Mouse (Mus musculus): ENCODE data around the gene Cux1. TPM values are rescaled to one million over a fixed set of nuclear protein-coding genes. Genes with fewer than 3 reads are reported as not detected.
"Not testable (repeated sequence)": the region's sequence is repeated elsewhere in the genome, so short reads cannot be mapped to it uniquely, and the experiment has no call there.

Gene Cux1
- total RNA-seq, 1 experiment from 2014 or later, result 95.0 TPM

DNA sequence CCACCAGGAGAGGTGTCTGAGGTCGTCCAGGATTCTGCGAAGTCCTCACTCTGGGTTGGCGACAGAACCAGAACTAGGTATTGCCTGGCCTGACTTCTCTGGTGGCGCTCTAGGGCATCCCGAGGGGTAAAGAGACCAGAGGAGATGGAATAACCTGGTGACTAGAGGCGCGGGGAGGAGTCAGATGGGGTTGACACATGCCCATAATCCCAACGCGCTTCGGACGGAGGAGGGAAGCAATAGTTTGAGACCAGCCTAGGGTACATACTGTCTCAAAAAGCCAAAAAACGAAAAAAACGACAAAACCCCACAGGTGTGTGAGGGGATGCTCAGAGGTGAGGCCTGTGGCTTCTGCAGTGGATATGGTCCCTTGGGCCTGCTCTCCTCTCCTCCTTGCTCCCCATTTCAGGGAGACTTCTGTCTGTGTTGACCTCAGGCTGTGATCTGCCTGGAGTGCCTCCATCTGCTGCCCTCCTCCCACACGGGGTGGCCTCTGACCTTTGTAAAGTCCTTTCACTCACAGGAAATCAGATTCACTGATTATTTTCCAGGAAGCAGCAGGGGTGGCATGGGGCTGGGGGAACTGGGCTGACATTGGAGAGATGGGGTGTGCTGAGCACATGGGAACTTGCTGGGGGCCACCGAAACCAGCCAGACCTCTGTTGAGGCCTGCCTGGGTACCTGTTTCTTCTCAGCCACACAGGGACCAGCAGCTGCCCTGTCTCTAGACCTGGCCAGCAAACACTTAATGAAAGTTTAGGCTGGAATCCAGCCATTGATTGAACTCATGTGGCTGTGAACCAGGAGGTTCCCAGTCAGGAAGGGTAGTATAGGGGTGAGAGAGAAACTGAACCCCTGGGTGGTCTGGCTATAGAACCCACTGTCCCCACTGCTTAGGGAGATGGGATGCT is 321.5 kb downstream of the Cux1 start:
- no peak for DNase-seq

DNA sequence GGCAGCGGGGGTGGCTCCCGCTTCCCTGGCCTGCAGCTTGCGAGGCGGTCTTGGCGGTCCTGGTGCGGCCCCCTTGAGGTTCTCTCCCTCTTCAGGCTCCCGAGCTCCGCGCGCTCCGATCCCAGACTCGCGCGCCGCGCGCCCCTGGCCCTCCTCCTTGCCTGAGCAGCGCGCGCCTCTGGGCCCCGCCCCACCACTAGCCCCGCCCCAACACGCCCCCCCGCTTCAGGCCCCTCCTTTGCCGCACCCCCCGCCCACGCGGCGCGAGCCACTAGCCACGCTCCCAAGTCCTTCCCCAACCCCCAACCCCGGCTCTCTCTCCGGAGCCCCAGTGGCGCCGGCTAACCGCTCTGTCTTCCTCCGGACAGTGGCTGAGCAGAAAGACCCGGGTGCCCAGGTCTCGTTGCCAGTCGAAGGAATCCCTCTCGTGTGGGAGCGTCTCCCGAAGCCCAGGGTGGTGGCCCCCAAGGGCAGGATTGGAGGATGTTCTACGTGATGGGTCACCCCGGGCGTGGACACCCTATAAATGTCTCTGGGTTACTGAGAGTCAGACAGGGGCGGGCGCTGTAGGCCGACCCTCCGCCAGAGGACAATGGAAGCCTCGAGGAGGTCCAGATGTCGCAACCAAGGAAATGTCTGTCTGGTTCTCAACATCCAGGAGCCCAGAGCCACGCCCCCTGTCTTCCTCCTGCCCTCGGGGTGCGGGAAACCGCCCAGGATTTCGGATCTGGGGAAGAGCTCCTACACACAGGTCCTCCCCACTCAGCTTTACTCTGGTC is 322.3 kb downstream of the Cux1 start:
- DNase-seq, result peak; percentile 94

DNA sequence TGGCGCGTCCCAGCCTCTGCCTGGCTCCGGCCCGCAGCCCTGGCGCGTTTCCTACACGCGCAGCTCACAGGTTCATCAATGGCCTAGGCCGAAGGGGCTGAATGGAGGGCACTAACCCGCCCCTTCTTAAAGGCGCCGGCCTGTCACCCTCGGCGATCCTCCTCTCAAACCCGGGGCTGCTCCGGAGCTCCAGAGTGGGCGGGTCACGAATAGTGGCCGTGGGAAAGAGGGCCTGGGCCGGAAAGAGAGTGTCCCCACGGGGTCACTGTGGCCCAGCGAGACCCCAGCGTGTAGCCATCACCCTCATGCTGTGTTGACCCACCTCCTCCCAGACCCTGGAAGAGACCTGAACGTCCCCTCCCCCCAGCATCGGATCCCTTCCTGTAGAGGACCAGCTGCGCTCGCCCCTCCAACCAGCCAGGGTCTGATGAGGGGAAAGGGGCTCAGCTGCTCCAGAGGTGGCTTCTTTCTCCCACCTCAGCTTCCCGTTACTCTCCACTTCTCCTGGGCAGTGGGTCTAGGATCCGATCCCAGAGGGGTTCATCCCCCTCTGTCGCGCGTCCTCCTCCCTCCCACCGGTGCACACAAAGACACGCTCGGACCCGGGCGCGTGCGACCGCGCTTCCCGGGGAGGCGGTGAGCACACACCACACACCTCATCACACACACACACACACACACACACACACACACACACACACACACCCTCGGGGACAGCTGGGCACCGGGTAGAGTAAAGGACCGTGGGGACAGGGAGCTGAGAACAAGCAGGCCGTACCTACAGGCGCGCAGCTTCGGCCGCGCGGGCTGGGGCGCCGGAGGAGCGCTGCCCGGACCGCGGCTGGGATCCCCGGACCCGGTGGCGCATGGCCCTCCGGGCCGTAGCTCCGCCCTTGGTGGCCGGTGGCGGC is 323.2 kb downstream of the Cux1 start:
- DNase-seq, result peak; percentile 66

DNA sequence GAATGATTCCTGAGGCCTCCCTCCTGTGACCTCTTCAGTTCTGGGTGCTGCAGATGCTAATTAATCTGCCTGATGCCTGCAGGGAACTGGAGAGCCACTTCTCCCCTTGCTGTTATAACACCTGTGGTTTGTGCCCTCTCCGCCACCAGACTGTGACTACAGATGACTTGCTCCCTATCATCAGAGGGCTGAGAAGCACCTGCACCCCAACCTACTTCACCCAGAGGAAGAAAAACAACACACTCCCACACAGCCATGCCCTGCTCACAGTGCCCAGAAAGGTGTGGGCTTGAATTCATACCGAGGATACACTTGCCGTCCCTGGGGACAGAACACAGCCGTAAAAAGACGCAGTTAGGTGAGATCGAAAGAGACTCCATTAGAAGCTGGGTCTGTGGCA is 326.1 kb downstream of the Cux1 start:
- DNase-seq, result no peak

DNA sequence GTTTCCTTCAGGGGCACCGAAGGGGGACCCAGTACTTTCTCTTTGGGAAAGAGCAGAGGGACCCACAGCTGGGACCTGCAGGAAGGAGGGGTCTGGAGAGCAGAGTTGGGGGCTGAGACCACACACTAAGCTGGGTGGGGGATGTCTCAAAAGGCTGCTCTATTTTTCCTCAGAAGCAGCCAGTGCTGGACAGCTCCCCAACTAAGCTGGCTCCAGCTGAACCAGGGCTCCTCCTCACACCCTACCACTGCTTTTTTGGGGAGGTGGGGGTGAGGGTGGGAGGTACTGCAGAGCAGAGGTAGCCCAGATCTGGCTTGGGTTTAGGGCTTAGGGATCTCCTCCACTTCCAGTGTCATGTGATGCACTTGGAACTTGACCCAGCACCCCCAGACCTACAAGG is 326.9 kb downstream of the Cux1 start:
- no peak for DNase-seq

DNA sequence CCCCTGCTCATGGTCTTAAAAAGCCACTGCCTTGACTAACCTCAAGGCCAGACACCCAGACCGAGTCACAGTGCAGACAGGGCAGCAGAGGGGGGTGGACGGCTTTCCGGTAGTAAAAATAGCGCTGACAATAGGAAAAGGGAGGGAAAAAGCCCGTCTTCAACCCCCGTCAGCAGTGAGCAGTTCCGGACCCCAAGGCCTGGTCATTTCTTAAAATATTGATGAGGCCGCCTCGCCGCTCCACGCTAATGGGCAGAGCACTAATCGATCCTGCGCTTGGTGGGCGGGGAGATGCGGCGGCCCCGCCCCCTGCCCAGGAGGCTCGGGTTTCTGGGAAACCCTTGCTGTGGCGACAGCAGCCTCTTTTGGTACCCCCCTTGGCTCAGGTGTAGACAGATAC is 329.7 kb downstream of the Cux1 start:
- no peak for DNase-seq

DNA sequence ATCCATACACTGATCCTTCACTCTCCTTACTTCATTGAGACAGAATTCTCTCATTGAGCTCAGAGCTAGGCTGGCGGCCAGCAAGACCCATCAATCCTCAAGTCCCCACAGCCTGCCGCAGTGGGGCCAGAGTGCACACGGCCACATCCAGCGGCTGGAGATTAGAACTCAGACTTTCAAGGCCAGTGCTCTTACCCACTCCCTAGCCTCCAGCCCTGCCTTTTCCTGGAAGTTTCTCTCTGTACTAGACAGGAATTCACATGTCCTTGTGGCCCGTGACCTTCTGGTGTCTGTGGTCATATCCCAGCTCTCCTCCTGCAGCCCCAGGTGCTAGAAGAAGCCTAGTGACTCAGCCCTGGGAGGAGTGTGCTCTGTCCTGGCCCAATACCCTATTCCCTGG is 330.7 kb downstream of the Cux1 start:
- peak; percentile 62 for DNase-seq

DNA sequence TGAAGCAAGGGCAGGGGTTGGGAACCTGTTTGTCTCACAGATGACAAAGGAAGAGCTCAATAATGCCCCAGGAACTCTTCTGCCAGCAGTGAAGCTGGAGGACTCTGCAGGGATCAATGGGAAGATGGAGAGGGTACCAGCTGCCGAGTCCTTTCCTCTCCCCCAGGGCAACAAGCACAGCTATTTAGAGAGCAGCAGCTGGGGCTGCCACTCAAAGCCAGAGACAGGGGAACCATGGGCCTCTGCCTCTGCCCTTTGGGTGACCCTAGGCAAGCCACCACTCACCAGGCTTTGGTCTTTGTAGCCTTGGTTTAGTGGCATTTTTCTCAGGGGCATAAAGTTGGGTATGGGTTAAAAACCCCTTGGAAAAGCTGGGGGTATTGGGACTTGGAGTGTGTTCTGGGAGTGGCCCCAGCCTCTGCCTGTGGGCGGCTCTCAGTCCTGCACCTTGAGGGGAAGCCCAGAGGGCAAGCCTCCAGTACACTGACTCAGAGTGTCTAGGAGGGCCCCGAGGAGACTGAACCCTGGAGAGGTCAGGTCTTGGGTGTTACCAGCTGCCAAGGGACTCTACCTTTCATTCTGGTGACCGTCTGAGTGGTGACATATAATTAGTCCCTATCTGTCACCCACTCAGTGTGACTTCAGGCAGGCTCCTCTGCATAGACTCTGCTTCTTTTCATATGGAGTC is 336.8 kb downstream of the Cux1 start:
- no peak for DNase-seq

DNA sequence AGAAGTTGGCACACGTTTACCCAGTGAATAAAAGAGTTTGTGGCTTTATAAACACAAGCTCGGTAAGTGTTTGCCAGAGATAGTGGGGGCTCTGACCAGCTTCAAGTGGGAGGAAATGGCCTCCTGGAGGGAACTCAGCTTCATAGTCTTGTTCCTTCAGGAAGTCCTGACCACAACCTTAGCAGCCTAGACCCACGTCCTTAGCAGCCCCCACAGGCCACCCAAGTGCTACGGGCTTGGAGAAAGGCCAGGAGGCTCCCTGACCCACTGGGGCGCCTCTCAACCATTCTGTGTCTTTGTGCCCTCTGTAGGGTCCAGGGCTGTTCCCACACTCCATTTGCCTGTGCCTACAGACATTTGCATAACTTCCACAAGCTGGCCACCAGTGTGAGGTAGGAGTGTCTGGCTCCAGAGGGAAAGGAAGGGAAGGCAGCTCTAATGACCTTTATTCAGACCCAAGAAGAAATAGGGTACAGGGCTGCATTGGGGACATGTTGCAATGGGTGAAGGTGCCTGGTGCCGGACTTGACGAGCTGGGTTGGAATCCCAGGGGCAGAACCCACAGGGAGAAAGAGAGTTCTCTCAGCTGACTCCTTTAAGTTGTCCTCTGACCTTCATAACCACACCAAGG is 340.9 kb downstream of the Cux1 start:
- peak; percentile 51 for DNase-seq

DNA sequence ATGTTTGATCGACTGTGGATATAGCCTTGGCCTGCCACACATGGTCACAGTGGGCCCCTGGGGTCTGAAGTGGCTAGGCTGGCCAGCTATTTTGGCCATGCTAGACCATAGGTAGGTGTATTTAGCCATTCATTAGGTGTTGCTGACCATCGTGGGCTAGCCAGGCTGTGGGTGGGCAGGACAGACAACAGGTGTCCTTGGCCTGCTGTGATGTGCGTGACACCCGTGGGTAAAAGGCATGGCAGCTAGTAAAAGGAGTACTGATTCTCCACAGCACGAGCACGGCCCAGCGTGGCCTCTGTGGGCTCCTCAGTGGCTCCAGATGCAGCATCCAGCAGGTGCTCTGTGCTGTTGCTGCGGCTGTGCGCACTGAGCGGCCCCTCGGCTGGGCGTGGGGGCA is 348.7 kb downstream of the Cux1 start:
- DNase-seq, result no peak

DNA sequence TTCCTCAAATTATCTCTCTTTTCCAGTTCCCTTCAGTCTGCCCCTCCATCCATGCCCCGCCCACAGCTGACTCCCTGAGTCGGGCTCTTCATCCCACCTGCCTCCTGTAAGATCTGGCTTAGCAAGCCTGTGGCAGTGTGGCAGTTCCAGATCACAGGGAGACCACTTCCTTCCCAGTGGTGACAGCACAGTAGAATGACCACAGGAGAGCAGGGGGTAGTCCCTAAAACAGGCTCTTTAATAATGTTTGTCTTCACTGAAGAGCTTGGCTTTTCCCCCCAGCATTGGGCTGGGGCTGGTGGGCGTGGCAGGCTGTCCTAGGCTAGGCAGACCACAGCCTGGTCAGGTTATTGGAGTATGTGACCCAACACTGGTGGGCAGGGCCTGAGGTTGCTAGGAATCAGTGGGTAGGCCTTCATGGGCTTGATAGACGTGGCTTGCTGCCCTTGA is 349.3 kb downstream of the Cux1 start:
- DNase-seq, result peak; percentile 19

DNA sequence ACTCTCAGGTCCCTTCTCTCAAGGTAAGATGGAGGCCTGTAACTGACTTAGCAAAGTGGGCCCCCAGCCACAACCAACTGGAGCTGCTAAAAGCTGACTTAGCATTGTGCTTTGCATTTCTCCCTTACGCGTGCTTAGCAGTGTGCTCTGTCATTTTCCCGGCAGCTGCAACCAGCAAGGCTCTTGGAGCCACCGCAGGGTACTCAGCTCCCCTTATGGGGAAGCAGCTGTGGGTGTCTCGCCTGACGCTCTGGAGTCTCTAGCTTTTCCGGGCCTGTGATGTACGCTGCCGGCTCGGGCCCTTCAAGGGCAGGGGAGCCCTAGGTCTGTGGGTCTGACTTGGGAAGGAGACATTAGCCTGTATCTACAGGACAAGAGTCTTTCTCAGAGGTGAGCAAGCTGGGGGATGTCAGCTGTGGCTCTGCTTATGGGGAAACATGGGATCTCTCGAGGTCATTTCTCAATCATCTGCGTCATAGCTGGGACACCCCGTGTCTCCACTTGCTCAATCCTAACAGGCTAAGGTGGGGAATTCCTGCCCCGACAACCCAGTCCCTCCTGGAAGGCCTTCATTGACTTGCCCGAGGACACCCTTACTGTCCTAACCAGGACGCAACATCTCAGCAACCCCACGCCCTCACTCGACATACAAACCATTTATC is 350.2 kb downstream of the Cux1 start:
- peak; percentile 43 for DNase-seq

DNA sequence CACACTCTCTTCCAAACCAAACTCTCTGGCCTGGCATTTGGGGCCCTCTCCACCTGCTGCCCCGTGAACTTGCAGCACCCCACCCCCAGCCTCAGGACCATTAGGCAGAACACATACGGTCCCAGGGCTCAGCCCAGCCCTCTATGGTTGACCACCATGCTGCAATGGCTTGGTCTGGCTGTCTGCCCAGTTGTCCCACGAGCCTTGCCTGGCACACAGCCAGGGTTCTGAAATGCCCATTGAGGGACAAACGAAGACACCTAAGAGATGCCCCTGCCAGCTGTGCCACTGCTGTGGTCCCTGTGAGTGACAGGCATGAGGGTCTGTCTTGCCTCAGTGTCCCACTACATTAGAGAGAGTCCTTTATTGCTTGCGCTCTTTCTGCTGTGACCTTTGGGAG is 351.3 kb downstream of the Cux1 start:
- peak; percentile 72 for DNase-seq

DNA sequence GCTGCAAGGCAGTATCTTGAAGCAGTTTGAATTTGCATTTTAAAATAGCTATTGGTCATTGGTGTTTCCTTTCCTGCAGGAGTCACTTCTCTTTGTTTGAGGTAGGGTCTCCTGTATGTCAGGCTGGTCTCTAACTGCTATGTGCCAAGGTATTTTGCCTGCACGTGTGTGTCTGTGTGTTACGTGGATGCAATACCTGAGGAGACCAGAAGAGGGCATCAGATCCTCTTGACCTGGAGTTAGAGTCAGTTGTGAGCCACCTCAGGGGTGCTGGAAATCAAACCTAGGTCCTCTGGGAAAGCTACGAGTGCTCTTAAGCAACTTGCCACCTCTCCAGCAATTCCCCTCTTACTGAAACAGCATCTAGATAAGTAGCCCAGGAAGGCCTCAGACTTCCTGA is 352.1 kb downstream of the Cux1 start:
- DNase-seq, result no peak

DNA sequence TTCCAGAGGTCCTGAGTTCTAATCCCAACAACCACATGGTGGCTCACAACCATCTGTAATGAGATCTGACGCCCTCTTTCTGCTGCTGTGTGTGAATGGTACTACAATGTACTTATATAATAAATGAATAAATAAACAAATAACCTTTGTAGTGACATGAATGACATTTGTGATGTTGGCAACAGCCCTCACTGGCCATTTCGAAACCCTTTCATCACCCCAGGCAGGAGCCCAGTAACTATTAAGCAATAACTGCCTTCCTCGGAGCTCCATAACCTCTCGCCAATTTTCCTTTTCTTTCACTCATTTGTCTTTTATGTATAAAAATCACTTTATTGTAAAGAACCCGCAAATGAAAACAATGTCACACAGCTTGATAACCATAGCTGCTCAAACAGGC is 353.6 kb downstream of the Cux1 start:
- DNase-seq, result peak; percentile 73

DNA sequence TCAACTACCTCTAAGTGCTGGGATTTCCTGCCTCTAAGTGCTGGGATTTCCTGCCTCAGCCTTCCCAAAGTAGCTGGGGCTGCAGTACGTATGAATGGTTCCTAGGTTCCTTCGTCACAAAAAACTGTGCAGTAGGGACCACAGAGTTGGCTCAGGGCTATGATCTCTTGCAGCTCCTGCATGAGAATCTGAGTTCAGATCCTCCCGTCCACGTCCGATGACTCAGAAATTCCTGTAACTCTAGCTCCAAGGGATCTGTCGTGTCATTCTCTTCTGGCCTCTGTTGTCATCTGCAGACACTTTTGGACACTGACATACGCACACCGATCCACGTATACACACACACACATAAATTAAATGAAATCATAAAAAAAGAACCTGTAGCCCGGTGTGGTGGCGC is 354.6 kb downstream of the Cux1 start:
- no peak for DNase-seq

DNA sequence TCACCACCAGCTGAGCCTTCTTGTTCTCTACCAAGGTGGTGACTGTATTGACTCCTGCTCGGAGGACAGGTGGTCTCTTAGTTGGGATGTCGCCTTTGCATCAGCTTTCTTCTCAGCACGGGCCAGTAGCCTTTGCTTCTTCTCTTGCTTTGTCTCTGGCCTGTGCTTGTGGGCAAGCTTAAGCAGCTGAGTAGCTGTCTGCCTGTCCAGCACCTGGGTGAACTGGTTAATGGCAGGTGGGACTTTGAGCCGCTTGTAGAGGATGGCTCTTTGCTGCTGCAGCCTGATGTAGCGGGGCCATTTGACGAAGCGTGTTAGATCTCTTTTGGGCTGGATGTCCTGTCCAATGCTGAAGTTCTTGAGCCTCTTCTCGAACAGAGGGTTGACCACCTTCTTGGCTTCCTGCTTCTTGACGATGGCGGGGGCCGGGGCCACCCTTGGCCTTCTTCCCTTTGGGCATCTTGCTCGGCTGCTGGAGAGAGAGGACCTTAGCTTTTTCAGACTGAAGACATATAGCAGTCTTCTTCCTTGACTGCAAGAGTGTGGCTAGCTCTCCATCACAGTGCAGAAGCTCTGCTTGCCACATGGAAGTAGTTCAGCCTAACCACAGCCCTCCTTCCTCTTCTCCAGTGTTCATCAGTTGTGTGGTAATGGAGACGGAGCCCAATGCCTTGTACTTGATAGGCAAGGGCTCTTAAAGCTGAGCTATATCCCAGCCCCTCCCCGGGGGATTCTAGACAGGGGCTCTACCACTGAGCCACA is 355.8 kb downstream of the Cux1 start:
- not testable (repeated sequence) for DNase-seq

DNA sequence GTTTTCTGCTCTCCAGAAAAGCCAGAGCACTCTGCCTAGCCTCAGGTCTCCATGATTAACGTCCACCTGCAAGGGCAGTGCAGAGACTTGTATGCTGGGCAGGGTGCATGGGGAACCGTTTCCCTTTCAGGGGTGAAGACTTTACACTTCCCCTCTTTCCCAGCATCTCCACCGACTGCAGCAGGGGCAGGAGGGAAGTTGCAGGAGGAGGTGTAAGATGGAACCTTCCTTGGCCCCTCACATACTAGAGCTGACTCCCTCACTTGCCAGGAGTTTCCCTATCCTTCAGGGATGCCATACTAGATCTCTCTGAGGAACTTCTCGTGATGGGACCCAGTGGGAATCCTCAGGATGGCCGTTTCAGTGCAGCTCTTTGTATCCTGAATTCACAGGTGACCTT is 356.7 kb downstream of the Cux1 start:
- no peak for DNase-seq

DNA sequence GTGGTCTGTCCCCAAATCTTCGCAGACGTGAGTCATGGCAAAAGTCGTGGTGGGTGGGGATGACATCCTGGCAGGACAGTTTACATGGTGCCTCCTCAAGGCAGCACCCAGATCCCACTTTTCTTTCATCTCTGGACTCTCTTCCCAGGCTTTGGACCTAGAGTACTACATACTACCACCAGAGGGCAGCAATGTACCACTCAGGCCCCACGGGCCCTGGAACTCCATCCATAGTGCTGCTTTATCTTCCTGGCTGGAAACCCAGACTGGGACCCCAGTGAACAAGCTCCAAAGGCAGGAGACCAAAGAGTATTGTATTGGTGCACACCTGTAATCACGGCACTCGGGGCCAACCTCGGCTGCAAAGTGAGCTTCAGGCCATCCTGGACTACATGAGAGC is 365.5 kb downstream of the Cux1 start:
- DNase-seq, result peak; percentile 78

DNA sequence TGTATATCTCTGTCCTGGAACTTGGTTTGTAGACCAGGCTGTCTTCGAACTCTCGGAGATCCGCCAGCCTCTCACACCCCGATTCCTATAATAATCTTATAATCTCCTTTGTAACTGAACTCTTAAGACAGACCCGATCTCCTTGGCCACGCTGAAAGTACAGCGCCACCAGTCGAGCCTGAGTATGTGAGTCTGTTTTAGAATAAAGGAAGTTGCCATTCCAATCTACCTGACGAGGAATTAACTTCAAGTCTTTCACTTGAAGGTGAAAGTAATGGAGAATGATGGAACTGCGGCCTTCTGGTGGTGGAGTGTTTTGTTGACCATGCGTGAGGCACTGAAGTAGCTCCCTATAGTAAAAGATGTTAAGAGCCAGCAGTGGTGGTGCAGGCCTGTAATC is 367.8 kb downstream of the Cux1 start:
- no peak for DNase-seq

All from adrenal gland, postnatal 14 days (tissue).